Mouse (Mus musculus) liver, embryonic 12.5 days (tissue): ENCODE measurements around the gene Sufu. TPM values are rescaled to one million over a fixed set of nuclear protein-coding genes. Genes with fewer than 3 reads are reported as not detected.

ENCODE experiments used
- ATAC-seq: fragments of 200-750 bp; cut with Nextera tagmentation; 2 replicates; pipeline ENCODE4 v1.8.0; 2017; ENCODE audit warnings: moderate number of reproducible peaks, mild to moderate bottlenecking, moderate library complexity
- H3K27ac ChIP-seq: fragments of 300-500 bp; sonication (generic); 2 replicates; pipeline ENCODE4 v1.5.1; 2016; ENCODE audit warnings: mild to moderate bottlenecking
- H3K27me3 ChIP-seq: fragments of 300-500 bp; sonication (generic); replicated peaks from 2 replicates; pipeline ENCODE4 v1.6.1; 2016; ENCODE audit warnings: mild to moderate bottlenecking, moderate library complexity
- H3K36me3 ChIP-seq: fragments of 300-500 bp; sonication (generic); 2 replicates; pipeline ENCODE4 v1.6.1; 2016; ENCODE audit warnings: mild to moderate bottlenecking, moderate library complexity
- H3K4me1 ChIP-seq: fragments of 300-500 bp; sonication (generic); 2 replicates; pipeline ENCODE4 v1.6.1; 2016
- H3K4me2 ChIP-seq: fragments of 300-500 bp; sonication (generic); 2 replicates; pipeline ENCODE4 v1.6.1; 2016; ENCODE audit warnings: mild to moderate bottlenecking, moderate library complexity
- H3K4me3 ChIP-seq: fragments of 300-500 bp; sonication (generic); 2 replicates; pipeline ENCODE4 v1.5.1; 2016; ENCODE audit warnings: mild to moderate bottlenecking, moderate library complexity
- H3K9ac ChIP-seq: fragments of 300-500 bp; sonication (generic); 2 replicates; pipeline ENCODE4 v1.6.1; 2016; ENCODE audit warnings: mild to moderate bottlenecking, moderate library complexity
- H3K9me3 ChIP-seq: fragments of 300-500 bp; sonication (generic); replicated peaks from 2 replicates; pipeline ENCODE4 v1.6.1; 2016; ENCODE audit warnings: mild to moderate bottlenecking, moderate library complexity
- WGBS: fragments of 180-500 bp; shearing (Covaris S2); methylation state at CpG from one replicate; pipeline ENCODE4 v1.1.7; 2016; ENCODE audit not compliant: insufficient replicate concordance; 5-methylcytosine and 5-hydroxymethylcytosine counted together
- polyA plus RNA-seq: library from polyadenylated mRNA; unstranded; fragments of >200 nt; fragmentation: Nextera tagmentation; extraction: Ambion mirVana; gene quantifications from 2 replicates; pipeline ENCODE4 v1.2.1, GENCODE M21; 2016

The Sufu gene
- polyA plus RNA-seq, 1 experiment from 2014 or later, result 12.4 TPM

DNA sequence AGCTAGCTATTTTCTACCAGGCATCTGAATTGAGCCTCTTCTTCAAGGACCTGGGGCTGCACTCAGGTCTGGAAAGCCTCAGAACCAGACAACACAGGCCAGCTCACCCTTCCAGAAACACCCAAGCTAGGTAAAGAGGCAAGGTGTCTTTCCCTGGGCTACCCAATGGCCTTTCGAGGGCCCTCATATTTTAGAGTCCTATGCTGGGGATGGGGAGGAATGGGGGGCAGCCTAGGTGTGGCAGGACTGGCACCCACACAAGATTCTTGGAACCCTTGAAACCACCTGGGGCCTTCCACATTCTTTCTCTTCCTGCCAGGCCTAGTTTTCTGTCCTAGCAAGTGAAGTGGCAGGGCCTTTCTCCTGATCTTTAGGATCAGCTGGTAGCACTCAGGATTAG, 92.8 kb downstream of the Sufu start:
- Histone ChIP-seq H3K9me3 (no peaks in the 10 kb centered on the region), H3K4me3 (no peak overlapping the region), H3K9ac (no peak overlapping the region), H3K4me1 (peaks cover 37% of the 10 kb centered on the region), H3K4me2 (no peak overlapping the region), H3K36me3 (peaks cover 11% of the 10 kb centered on the region; the same call in 1 of the 2 replicates), H3K27ac (no peak overlapping the region), H3K27me3 (no peaks in the 10 kb centered on the region)
- WGBS, result 71% methylated on average over 1 of the region's 1 CpGs
- no peak for ATAC-seq

DNA sequence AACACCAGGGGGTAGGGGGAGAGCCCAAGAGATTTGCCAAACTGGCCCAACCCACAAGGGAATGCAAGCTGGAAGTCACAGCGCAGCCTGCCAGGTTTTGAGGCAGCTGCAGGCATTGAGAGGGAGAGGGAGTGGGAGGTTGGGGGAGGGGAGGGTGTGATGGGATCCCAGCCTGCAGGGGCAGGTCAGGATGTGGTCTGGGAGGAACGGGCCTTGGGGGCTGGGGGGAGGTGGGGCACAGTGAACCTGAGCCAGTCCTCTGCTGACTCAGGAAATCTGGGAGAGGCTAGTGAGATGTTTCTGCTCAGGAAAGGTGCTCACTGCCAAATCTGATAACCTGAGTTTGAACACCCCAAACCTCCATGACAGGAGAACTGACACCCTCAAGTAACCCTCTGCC, 93.9 kb downstream of the Sufu start:
- 12% methylated on average over 2 of the region's 2 CpGs for WGBS
- ATAC-seq, result no peak

DNA sequence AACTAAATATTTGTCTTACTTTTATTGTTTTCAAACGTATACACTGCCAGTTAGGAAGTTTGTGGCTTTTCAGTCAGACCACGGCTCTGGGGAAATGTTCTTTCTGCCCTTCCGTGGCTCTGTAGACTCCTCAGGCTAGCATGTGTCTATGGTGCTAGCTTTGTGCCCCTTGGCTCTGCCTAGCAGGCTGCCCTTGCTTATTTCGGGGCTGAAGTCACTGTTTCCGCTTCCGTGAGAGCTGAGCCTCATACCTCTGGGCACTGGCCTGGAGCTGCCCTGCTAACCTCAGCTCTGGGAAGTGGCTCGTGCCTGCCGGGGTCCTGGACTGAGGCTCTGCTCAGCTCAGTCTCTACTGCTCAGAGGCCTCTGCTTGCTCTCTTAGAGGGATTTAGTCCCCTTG, 98.4 kb downstream of the Sufu start:
- ATAC-seq, result no peak
- Histone ChIP-seq H3K36me3 (no peaks in the 10 kb centered on the region), H3K9me3 (no peaks in the 10 kb centered on the region), H3K27me3 (no peaks in the 10 kb centered on the region), H3K27ac (no peak overlapping the region), H3K4me2 (no peak overlapping the region), H3K4me3 (no peak overlapping the region), H3K9ac (no peak overlapping the region), H3K4me1 (peaks cover 10% of the 10 kb centered on the region)
- WGBS, result 45% methylated on average over 8 of the region's 8 CpGs

More for the DNA sequence above, 93.9 kb downstream of the Sufu start:
- no peak overlapping the region for H3K4me3 ChIP-seq
- H3K4me2 ChIP-seq, result no peak overlapping the region
- H3K27ac ChIP-seq, result 0 out of 2 replicates have a peak overlapping the region, but pooled peaks have one; percentile 7
- peaks cover 8% of the 10 kb centered on the region; the same call in 1 of the 2 replicates for H3K36me3 ChIP-seq
- H3K27me3 ChIP-seq, result no peaks in the 10 kb centered on the region
- H3K4me1 ChIP-seq, result peaks cover 25% of the 10 kb centered on the region
- H3K9ac ChIP-seq, result no peak overlapping the region; the same call in 1 of the 2 replicates
- H3K9me3 ChIP-seq, result no peaks in the 10 kb centered on the region

DNA sequence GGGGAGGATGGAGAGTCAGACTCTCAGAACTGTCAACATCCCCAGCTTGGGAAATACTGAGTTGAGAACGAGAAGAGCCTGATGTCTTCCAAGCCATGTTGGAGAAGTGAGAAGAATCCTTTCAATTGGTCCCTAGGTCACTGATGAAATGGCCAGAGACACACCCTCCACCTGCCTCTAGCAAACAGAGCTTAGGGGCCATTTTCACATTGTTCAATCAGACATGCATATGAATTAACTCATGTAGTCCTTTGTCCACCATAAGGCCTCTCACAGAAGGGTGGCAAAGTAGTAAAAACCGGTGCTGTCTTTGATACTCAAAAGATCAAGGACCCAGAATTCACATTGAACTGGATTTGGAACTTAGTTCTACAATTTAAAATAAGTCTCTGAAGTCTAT, 100.5 kb downstream of the Sufu start:
- no peak overlapping the region for H3K9ac ChIP-seq
- H3K9me3 ChIP-seq, result no peaks in the 10 kb centered on the region
- no peaks in the 10 kb centered on the region for H3K27me3 ChIP-seq
- no peaks in the 10 kb centered on the region for H3K36me3 ChIP-seq
- no peak for ATAC-seq
- H3K27ac ChIP-seq, result no peak overlapping the region
- no peak overlapping the region for H3K4me3 ChIP-seq
- 65% methylated on average over 2 of the region's 2 CpGs for WGBS
- H3K4me2 ChIP-seq, result no peak overlapping the region
- peaks cover 9% of the 10 kb centered on the region for H3K4me1 ChIP-seq

DNA sequence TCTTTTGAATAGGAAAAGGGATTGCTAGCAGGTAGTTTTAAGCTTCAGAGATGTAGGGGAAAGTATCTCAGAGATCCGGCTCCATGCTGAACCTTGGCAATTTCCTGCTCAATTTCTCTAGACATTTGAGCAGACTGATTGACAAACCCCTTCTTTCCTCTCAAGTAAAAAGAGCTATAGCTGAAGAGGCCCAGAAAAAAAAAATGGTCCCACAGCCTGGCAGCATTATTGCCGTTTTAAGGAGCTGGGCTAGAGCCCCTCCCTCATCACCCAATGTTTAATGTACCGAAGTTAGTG, 102.8 kb downstream of the Sufu start:
- Histone ChIP-seq H3K27ac (peak overlapping the region; percentile 99), H3K4me2 (peak overlapping the region; percentile 99), H3K27me3 (no peaks in the 10 kb centered on the region), H3K4me3 (peak overlapping the region; percentile 87), H3K9me3 (no peaks in the 10 kb centered on the region), H3K36me3 (no peaks in the 10 kb centered on the region), H3K9ac (no peak overlapping the region), H3K4me1 (peaks cover 32% of the 10 kb centered on the region)
- ATAC-seq, result no peak
- 3% methylated on average over 3 of the region's 3 CpGs for WGBS

DNA sequence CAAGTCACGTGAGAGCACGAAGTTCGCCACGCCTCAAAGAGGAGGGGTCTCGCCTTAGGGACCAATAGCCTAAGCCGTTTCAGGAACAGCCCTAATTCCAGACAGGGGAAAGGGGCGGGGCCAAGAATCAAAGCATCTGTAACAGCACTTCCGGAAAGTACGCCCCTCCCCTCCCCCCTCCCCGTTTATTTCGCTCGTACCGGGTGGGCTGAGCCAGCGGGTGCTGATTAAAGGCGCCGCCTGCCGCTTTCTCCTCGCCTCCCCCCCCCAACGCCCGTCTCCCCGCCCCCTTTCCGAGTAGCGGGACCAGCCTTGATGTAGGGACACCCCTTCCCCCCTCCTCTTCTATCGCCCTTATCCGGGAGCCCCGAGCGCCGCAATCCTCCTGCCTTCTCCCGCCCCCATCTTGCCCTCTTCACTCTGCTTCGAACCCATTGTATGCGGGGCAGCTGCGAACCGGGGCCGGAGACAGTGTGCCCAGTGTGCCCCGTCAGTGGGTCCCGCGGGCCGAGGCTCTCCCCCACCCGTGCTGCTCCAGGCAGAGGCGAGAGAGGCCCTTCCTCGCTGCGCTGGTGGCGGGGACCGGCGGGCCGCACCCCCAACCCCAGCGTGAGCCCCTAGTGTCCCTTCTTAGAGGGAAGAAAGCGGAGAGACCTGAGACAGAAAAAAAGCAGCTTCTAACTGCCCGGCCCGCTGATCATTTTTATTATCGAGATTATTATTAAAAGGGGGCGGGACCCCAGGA, 103.3 kb downstream of the Sufu start:
- Histone ChIP-seq H3K27ac (peak overlapping the region; percentile 99), H3K4me1 (peaks cover 37% of the 10 kb centered on the region), H3K4me3 (peak overlapping the region; percentile 87), H3K27me3 (no peaks in the 10 kb centered on the region), H3K4me2 (peak overlapping the region; percentile 99), H3K36me3 (no peaks in the 10 kb centered on the region), H3K9me3 (no peaks in the 10 kb centered on the region), H3K9ac (peak overlapping the region; percentile 96)
- ATAC-seq, result peak; percentile 66
- under 1% methylated on average over 49 of the region's 52 CpGs for WGBS

DNA sequence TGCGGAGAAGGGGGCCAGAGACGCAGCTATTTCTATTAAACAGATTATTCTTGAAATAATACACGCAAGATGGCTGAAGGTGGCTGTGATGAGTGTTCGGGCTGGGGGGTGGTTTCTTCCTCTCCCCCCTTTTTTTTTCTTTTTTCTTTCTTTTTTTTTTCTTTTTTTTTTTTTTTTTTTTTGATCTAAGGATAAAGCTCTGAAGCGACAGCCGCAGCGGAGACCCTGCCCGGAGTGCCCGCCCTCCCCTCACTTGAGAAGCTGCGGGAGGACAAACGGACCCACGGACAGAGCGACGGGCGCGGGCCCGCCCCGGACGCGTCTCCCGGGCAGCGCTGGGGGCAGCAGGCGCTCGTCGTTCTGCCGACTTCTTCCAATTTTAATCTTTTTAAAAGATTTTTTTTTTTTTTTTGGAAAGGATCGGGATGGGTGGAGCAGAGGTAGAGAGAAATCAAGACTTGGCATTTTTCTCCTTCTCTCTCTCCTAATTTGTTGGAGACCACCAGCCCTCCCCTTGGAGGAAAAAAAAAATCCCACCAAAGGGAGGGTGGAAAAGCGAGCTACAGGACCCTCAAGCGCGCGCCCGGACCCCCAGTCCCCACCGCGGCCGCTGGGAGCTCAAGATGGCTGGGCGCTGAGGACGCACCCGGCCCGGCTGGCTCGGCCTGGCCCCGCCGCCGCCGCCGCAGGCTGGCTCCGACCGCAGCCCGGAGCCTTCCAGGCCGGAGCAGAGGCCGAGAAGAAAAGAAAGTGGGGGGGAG, 104.1 kb downstream of the Sufu start:
- H3K4me1 ChIP-seq, result peaks cover 44% of the 10 kb centered on the region
- WGBS, result 1% methylated on average over 43 of the region's 50 CpGs
- no peak for ATAC-seq

DNA sequence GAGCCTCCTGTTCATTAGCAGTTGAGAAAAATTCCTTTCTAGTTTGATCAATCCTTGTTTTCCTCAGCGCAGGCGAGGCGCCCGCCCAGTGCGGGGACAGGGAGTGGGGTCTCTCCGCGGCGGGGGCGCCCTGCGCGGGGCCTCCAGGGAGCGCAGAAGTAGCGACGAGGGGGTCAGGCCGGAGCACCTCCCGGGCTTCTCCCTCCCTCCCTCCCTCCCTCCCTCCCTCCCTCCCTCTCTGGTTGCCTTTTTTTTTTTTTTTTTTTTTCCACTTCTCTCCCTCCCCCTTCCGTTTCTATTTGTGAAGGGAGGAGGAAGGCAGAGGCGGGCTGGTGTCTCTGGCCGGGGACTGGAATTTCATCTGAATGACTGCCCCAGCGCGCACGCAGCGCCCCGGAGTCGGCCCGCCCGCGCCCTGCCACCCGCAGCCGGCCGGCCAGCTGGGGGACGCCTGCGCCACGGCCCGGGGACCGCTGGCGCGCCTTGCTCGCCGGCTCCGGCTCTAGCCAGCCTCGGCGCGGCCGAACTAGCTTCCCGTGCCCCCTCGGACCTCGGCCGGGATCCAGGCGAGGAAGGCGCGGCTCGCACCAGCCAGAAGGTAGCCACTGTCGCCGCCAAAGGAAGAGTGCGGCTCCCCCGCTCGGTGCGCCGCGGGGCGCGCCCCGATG, 104.8 kb downstream of the Sufu start, which contains the start of gene Trim8:
Gene Trim8 (plus strand): TSS at position 302 of the 668 bp plus-strand sequence.
- Histone ChIP-seq H3K27me3 (no peaks in the 10 kb centered on the region), H3K4me3 (peak within 1 kb of the TSS; percentile 87), H3K4me2 (peak within 1 kb of the TSS; percentile 99), H3K9ac (peak within 1 kb of the TSS; percentile 96), H3K9me3 (no peaks in the 10 kb centered on the region), H3K27ac (peak within 1 kb of the TSS; percentile 99), H3K36me3 (peaks cover 15% of the 10 kb centered on the region), H3K4me1 (peaks cover 52% of the 10 kb centered on the region)
- under 1% methylated on average over 41 of the region's 64 CpGs for WGBS
- ATAC-seq, result no peak

More for the DNA sequence above, 104.1 kb downstream of the Sufu start:
- Histone ChIP-seq H3K27me3 (no peaks in the 10 kb centered on the region), H3K4me3 (peak overlapping the region; percentile 87), H3K9me3 (no peaks in the 10 kb centered on the region), H3K9ac (peak overlapping the region; percentile 96), H3K36me3 (peaks cover 7% of the 10 kb centered on the region), H3K27ac (peak overlapping the region; percentile 99), H3K4me2 (peak overlapping the region; percentile 99)

DNA sequence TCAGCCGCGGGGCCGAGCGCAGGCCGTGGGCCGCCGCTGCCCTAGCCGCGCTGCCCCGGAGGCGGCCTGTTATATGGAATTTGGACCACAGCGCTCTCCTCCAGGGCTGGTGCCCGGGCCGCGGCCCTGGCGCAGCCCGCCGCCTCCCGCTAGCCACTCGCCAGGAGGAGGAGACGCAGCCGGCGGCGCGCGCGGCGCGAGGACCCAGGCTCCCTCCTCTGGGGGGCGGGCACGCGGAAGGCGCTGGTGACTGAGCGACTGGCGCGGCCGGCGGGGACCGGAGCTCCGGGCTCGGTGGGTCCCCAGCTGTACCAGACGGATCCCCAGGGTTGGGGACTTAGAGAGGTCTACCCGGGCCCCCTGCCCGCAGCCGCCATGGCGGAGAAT, 105.4 kb downstream of the Sufu start:
- Histone ChIP-seq H3K27ac (peak overlapping the region; percentile 99), H3K9me3 (no peaks in the 10 kb centered on the region), H3K9ac (peak overlapping the region; percentile 96), H3K27me3 (no peaks in the 10 kb centered on the region), H3K36me3 (peaks cover 20% of the 10 kb centered on the region), H3K4me3 (peak overlapping the region; percentile 87), H3K4me1 (peaks cover 57% of the 10 kb centered on the region), H3K4me2 (peak overlapping the region; percentile 99)
- no peak for ATAC-seq
- 0% methylated on average over 43 of the region's 46 CpGs for WGBS

DNA sequence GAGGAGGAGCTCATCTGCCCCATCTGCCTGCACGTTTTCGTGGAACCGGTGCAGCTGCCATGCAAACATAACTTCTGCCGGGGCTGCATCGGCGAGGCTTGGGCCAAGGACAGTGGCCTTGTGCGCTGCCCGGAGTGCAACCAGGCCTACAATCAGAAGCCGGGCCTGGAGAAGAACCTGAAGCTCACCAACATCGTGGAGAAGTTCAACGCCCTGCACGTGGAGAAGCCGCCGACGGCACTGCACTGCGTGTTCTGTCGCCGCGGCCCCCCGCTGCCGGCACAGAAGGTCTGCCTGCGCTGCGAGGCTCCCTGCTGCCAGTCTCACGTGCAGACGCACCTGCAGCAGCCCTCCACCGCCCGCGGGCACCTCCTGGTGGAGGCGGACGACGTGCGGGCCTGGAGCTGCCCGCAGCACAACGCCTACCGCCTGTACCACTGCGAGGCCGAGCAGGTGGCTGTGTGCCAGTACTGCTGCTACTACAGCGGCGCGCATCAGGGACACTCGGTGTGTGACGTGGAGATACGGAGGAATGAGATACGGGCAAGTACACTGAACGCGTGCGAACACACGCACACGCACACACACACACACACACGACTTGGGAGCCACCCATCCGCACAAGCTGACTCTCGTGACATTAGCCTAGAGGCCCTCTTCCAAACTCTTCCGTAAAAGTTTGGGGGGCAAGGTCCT, 105.9 kb downstream of the Sufu start:
- H3K27me3 ChIP-seq, result no peaks in the 10 kb centered on the region
- under 1% methylated on average over 53 of the region's 53 CpGs for WGBS
- peaks cover 63% of the 10 kb centered on the region for H3K4me1 ChIP-seq
- H3K36me3 ChIP-seq, result peaks cover 26% of the 10 kb centered on the region
- peak overlapping the region; percentile 96 for H3K9ac ChIP-seq
- peak; percentile 29 for ATAC-seq
- peak overlapping the region; percentile 87 for H3K4me3 ChIP-seq
- peak overlapping the region; percentile 99 for H3K4me2 ChIP-seq
- peak overlapping the region; percentile 99 for H3K27ac ChIP-seq
- no peaks in the 10 kb centered on the region for H3K9me3 ChIP-seq

DNA sequence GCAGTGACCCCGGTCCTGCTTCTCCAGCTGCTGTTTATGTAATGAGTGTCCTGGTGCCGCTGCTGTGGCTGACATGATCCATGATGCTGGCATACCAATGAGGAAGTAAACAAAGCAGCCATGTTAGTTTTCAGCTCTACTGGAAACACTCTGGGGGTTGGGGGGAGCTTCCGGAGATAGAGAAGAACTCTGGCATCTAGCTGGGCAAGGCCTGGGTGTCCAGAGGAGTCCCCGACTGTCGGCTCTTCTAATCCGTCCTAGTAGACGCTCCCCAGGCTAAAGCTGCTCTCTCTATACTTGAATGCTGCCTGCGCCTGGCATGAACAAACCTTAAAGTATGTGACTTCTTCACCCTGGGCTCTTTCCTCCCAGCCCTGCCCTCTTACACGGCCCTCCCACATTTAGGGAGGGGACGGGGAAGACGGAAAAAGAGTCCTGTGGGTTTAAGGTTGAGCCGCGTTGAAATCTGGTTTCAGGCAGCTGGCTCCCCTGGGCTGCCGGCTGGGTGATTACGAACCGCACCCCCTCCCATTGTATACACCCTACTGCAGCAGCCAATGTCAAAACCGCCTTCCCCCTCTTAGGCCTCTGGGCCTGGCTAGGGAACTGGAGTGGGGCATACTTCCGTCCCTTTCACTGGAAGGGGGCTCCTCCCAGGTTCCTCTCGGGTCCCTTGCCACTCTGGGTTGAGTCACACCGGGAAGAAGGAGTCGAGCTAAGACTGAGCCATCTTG, 106.8 kb downstream of the Sufu start:
- Histone ChIP-seq H3K27me3 (no peaks in the 10 kb centered on the region), H3K9ac (peak overlapping the region; percentile 96), H3K4me2 (peak overlapping the region; percentile 99), H3K9me3 (no peaks in the 10 kb centered on the region), H3K4me3 (peak overlapping the region; percentile 87), H3K36me3 (peaks cover 35% of the 10 kb centered on the region), H3K27ac (peak overlapping the region; percentile 99), H3K4me1 (peaks cover 72% of the 10 kb centered on the region)
- peak; percentile 78 for ATAC-seq
- under 1% methylated on average over 21 of the region's 21 CpGs for WGBS
